Mouse (Mus musculus): ENCODE results near the gene Gpr176.

DNA sequence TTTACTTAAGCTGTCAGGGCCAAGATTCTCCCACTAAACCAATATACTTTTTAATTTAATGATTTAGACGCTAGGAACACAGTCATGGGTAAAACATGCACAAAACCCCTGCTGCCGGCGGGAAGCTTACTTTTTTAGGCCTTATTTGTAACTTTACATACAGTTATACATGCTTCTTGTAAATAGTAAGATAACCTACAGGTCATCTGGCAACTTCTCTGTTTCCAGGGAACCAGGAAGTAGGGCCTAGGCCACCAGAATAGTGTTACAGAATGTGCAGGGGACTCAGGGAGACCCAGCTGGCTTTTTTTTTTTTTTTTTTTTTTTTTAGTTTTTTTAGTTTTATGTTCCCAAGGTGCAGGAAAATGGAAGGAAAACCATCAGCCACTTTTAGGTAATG is 16.4 kb upstream of the Gpr176 start:
- no peak for TF ChIP-seq POLR2A (IDR thresholded peaks at IDR 0.05; ENCODE audit: control insufficient read depth in 1 of 2, insufficient read depth in 1 of 2, low read depth in 1 of 2, low read length in 2 of 2, poor library complexity in 1 of 2)
- TF ChIP-seq CTCF (IDR thresholded peaks at IDR 0.05 in 2 of 3, conservative IDR thresholded peaks at IDR 0.05 in 1 of 3; ENCODE audit: control insufficient read depth in 1 of 3, insufficient read depth in 1 of 3, low read depth in 2 of 3, low read length in 3 of 3, poor library complexity in 1 of 3, severe bottlenecking in 1 of 3) = no peak
- no peak for TF ChIP-seq E2F4 (IDR thresholded peaks at IDR 0.05; ENCODE audit: borderline replicate concordance, low read depth, low read length)
- TF ChIP-seq ZNF384 (IDR thresholded peaks at IDR 0.05; ENCODE audit: low read depth, low read length) = no peak; the same call in 1 of the 2 replicates
- no peak for TF ChIP-seq MAX (IDR thresholded peaks at IDR 0.05; ENCODE audit: low read length)
- TF ChIP-seq TBP (IDR thresholded peaks at IDR 0.05; ENCODE audit: low read depth, low read length) = no peak
- no peak for TF ChIP-seq CHD2 (IDR thresholded peaks at IDR 0.05; ENCODE audit: low read length)
- TF ChIP-seq NRF1 (IDR thresholded peaks at IDR 0.05; ENCODE audit: insufficient read depth, low read depth, low read length, poor library complexity, severe bottlenecking) = no peak
